Mouse (Mus musculus): ENCODE measurements around the gene Atp5k. TPM values are rescaled to one million over a fixed set of nuclear protein-coding genes. Genes with fewer than 3 reads are reported as not detected.

The Atp5k gene
- total and polyA plus RNA-seq, 3 experiments = 199 to 567 (median 276) TPM

DNA sequence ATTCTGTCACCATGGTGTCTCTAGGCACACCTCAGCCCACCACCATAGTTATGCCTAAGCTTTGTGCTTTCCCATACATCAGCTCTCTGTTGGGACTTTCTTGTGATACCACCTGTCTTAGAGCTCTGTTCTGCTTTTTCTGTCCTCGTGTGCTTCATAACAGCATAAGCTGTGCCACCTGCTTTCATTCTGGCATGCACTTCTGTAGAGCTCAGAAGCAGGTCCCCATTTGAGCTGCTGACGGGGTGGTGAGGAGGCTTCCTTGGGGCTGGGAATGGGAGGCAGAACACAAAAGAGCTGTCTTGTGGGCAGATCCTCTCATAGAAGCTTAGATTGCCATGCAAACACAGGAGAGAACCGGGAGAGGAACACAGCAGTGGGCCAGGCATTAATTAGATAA lies 41.7 kb upstream of the Atp5k start:
- Histone ChIP-seq H3K4me2 (ENCODE audit: insufficient read depth, low read depth, poor library complexity, severe bottlenecking) (no peak overlapping the region), H3K27ac (ENCODE audit: insufficient read depth, low read depth) (no peak overlapping the region), H3K27me3 (replicated peaks) (no peaks in the 10 kb centered on the region), H3K36me3 (replicated peaks in 1 of 2; ENCODE audit: control insufficient read depth in 1 of 2, insufficient read depth in 1 of 2, low read length in 1 of 2) (peaks cover 45 to 78% of the 10 kb centered on the region in 2 experiments), H3K4me3 (replicated peaks in 1 of 3; ENCODE audit: low read depth in 2 of 3, low read length in 2 of 3, poor library complexity in 1 of 3) (no peak overlapping the region), H3K9me3 (replicated peaks; ENCODE audit: low read length) (no peaks in the 10 kb centered on the region), H3K79me2 (replicated peaks; ENCODE audit: control insufficient read depth, extremely low read depth, insufficient read depth, poor library complexity, severe bottlenecking) (no peaks in the 10 kb centered on the region), H3K4me1 (ENCODE audit: control insufficient read depth in 1 of 2, insufficient read depth in 2 of 2) (no peaks in the 10 kb centered on the region), H3K9ac (ENCODE audit: insufficient read depth, low read depth) (no peak overlapping the region)
- dilution Hi-C loops (cut with MboI; ENCODE audit: extremely low pct_ligation_motif_present, extremely low pct_unique_long_range_greater_than_20kb, low sequenced_read_pairs) = no loop called here
- no peak for DNase-seq (ENCODE audit: extremely low read depth)
- in situ Hi-C loops (cut with MboI; ENCODE audit: low pct_ligation_motif_present, low pct_unique_long_range_greater_than_20kb, low sequenced_read_pairs) = no loop called here
- no peak for TF ChIP-seq CHD2 (IDR thresholded peaks at IDR 0.05; ENCODE audit: low read length)
- TF ChIP-seq ZNF384 (IDR thresholded peaks at IDR 0.05; ENCODE audit: low read depth, low read length) = no peak
- TF ChIP-seq POLR2A (IDR thresholded peaks at IDR 0.05; ENCODE audit: low read depth, low read length) = no peak
- no peak for TF ChIP-seq ZC3H11A (IDR thresholded peaks at IDR 0.05; ENCODE audit: low read depth, low read length)

DNA sequence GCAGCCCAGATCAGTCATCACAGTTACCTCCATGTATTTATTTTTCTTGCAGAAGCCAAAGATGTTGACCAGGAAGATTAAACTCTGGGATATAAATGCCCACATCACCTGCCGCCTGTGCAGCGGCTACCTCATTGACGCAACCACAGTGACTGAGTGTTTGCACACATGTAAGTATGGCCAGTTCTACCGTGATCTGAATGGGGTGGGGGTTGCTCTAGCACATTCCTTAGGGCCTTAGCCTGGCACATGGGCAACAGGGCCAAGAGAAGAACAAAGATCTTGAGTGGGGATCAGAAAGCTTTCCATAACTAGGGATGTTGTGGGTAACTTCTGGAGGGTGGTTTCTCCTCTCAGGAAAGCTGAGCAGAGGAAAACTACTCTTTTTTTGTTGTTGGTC lies 39.5 kb upstream of the Atp5k start:
- in situ Hi-C loops (cut with MboI; ENCODE audit: low pct_ligation_motif_present, low pct_unique_long_range_greater_than_20kb, low sequenced_read_pairs) (no loop called here), dilution Hi-C loops (cut with MboI; ENCODE audit: extremely low pct_ligation_motif_present, extremely low pct_unique_long_range_greater_than_20kb, low sequenced_read_pairs) (no loop called here)
- Histone ChIP-seq H3K4me2 (ENCODE audit: insufficient read depth, low read depth, poor library complexity, severe bottlenecking) (no peak overlapping the region), H3K9ac (ENCODE audit: insufficient read depth, low read depth) (no peak overlapping the region), H3K36me3 (replicated peaks in 1 of 2; ENCODE audit: control insufficient read depth in 1 of 2, insufficient read depth in 1 of 2, low read length in 1 of 2) (peaks cover 45 to 79% of the 10 kb centered on the region in 2 experiments), H3K4me1 (ENCODE audit: control insufficient read depth in 1 of 2, insufficient read depth in 2 of 2) (0 out of 4 replicates have a peak, but pooled peaks cover 0 to 2% of the 10 kb centered on the region in 2 experiments), H3K79me2 (replicated peaks; ENCODE audit: control insufficient read depth, extremely low read depth, insufficient read depth, poor library complexity, severe bottlenecking) (peaks cover 9% of the 10 kb centered on the region), H3K27ac (ENCODE audit: insufficient read depth, low read depth) (no peak overlapping the region), H3K4me3 (replicated peaks in 1 of 3; ENCODE audit: low read depth in 2 of 3, low read length in 2 of 3, poor library complexity in 1 of 3) (no peak overlapping the region), H3K27me3 (replicated peaks) (no peaks in the 10 kb centered on the region), H3K9me3 (replicated peaks; ENCODE audit: low read length) (no peaks in the 10 kb centered on the region)
- TF ChIP-seq EP300 (IDR thresholded peaks at IDR 0.05; ENCODE audit: low read length) = no peak
- TF ChIP-seq ZMIZ1 (IDR thresholded peaks at IDR 0.05; ENCODE audit: low read depth, low read length) = no peak
- no peak for TF ChIP-seq POLR2A (IDR thresholded peaks at IDR 0.05; ENCODE audit: low read depth, low read length)
- TF ChIP-seq ETS1 (conservative IDR thresholded peaks at IDR 0.05; ENCODE audit: low read depth, low read length) = no peak
- TF ChIP-seq IRF4 (IDR thresholded peaks at IDR 0.05; ENCODE audit: low read depth, low read length) = no peak
- no peak for TF ChIP-seq KAT2A (IDR thresholded peaks at IDR 0.05; ENCODE audit: insufficient replicate concordance, low read length)
- TF ChIP-seq ZKSCAN1 (IDR thresholded peaks at IDR 0.05; ENCODE audit: borderline replicate concordance, low read depth, low read length) = no peak
- DNase-seq (ENCODE audit: extremely low read depth) = no peak

DNA sequence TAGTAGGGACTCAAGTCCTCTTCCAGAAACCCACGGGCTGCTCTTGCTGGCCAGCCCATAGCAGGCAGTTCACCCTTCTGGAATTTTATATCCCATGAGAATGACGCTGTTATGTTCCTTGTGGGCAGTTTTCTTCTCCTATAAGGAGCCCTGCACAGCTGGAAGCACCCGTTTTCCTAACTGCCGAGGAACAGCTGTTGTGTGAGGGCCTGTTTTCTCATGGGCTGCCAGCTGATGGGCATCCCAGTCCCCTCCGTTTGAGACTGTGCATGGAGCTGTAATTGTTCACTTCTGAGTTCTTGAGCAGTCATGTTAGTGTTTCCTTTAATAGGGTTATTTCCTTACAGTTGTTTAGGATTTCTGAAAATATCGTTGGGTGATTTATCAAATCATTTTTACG lies 35.4 kb upstream of the Atp5k start:
- no peak for TF ChIP-seq POLR2A (IDR thresholded peaks at IDR 0.05; ENCODE audit: low read depth, low read length)
- no peak for TF ChIP-seq IRF4 (IDR thresholded peaks at IDR 0.05; ENCODE audit: low read depth, low read length)
- TF ChIP-seq ZMIZ1 (IDR thresholded peaks at IDR 0.05; ENCODE audit: low read depth, low read length) = no peak
- TF ChIP-seq ETS1 (conservative IDR thresholded peaks at IDR 0.05; ENCODE audit: low read depth, low read length) = no peak
- TF ChIP-seq NRF1 (IDR thresholded peaks at IDR 0.05; ENCODE audit: low read depth, low read length) = no peak
- no peak for TF ChIP-seq USF2 (conservative IDR thresholded peaks at IDR 0.05; ENCODE audit: low read depth, low read length)
- TF ChIP-seq GABPA (IDR thresholded peaks at IDR 0.05; ENCODE audit: insufficient replicate concordance, low read depth, low read length) = no peak
- no peak for TF ChIP-seq PAX5 (IDR thresholded peaks at IDR 0.05; ENCODE audit: low read length)
- no peak for TF ChIP-seq EP300 (IDR thresholded peaks at IDR 0.05; ENCODE audit: low read length)
- no peak for TF ChIP-seq JUN (IDR thresholded peaks at IDR 0.05; ENCODE audit: insufficient read depth, low read depth, low read length)
- no peak for TF ChIP-seq TBP (conservative IDR thresholded peaks at IDR 0.05; ENCODE audit: low read depth, low read length)
- TF ChIP-seq USF1 (IDR thresholded peaks at IDR 0.05; ENCODE audit: low read depth, low read length) = no peak
- TF ChIP-seq CHD2 (IDR thresholded peaks at IDR 0.05; ENCODE audit: low read length) = no peak
- no peak for TF ChIP-seq BHLHE40 (IDR thresholded peaks at IDR 0.05; ENCODE audit: low read depth, low read length)
- dilution Hi-C loops (cut with MboI; ENCODE audit: extremely low pct_ligation_motif_present, extremely low pct_unique_long_range_greater_than_20kb, low sequenced_read_pairs) = no loop called here
- no peak overlapping the region for H3K9ac ChIP-seq (ENCODE audit: insufficient read depth, low read depth)
- H3K4me2 ChIP-seq (ENCODE audit: insufficient read depth, low read depth, poor library complexity, severe bottlenecking) = no peak overlapping the region
- H3K4me3 ChIP-seq (replicated peaks in 1 of 3; ENCODE audit: low read depth in 2 of 3, low read length in 2 of 3, poor library complexity in 1 of 3) = no peak overlapping the region
- H3K4me1 ChIP-seq (ENCODE audit: control insufficient read depth in 1 of 2, insufficient read depth in 2 of 2) = peaks cover 0 to 2% of the 10 kb centered on the region in 2 experiments; a peak in 1 of 4 replicates
- H3K36me3 ChIP-seq (replicated peaks in 1 of 2; ENCODE audit: control insufficient read depth in 1 of 2, insufficient read depth in 1 of 2, low read length in 1 of 2) = peaks cover 14 to 54% of the 10 kb centered on the region in 2 experiments
- DNase-seq (ENCODE audit: extremely low read depth) = no peak
- H3K27ac ChIP-seq (ENCODE audit: insufficient read depth, low read depth) = no peak overlapping the region
- in situ Hi-C loops (cut with MboI; ENCODE audit: low pct_ligation_motif_present, low pct_unique_long_range_greater_than_20kb, low sequenced_read_pairs) = no loop called here
- H3K79me2 ChIP-seq (replicated peaks; ENCODE audit: control insufficient read depth, extremely low read depth, insufficient read depth, poor library complexity, severe bottlenecking) = peaks cover 32% of the 10 kb centered on the region
- no peaks in the 10 kb centered on the region for H3K27me3 ChIP-seq (replicated peaks)
- no peaks in the 10 kb centered on the region for H3K9me3 ChIP-seq (replicated peaks; ENCODE audit: low read length)

All from CH12.LX (cell line).